8 mouse cellular contexts compared by ENCODE assay signal in the genomic region with DNA sequence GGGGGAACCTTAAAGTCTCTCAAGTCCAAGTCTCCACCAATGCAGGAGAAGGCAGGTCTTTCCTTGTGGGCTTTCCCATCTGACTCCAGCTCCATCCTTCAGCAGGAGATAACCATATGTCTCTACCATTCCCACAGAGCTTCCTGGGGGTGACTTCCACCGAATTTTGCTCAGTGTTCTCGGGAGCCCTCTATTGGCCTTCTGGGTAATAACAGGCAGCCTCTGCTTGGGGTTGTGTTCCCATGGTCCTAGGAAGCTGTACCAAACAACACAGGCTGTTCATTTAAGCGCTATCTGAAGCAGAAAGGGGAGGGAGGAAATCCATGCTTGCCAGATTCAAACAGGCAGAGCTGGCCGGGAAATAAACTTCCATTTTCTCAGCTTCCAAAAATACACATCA.
DNase-seq lines count a peak whose midpoint lies in the region; ATAC-seq lines count a peak whose summit lies in the region.

No protein-coding gene starts in this region.

- no peaks in the 10 kb centered on the region for H3K36me3 ChIP-seq in lung, embryonic 16.5 days (ENCODE audit: control insufficient read depth, insufficient read depth, low read length)

- 17% methylated on average over 4 of the region's 4 CpGs for WGBS in lung, embryonic 16.5 days

- H3K27me3 ChIP-seq in lung, embryonic 16.5 days (ENCODE audit: control insufficient read depth, insufficient read depth, low read depth, low read length), result no peaks in the 10 kb centered on the region

- H3K4me2 ChIP-seq in lung, embryonic 16.5 days (ENCODE audit: low read depth, low read length), result no peak overlapping the region

- no peaks in the 10 kb centered on the region for H3K4me1 ChIP-seq in lung, embryonic 16.5 days (replicated peaks; ENCODE audit: control insufficient read depth, insufficient read depth, low read length)

- H3K9me3 ChIP-seq in lung, embryonic 16.5 days (ENCODE audit: control insufficient read depth, low read length), result no peaks in the 10 kb centered on the region

- H3K9ac ChIP-seq in lung, embryonic 16.5 days (ENCODE audit: low read length), result no peak overlapping the region

- no peak overlapping the region for H3K27ac ChIP-seq in lung, embryonic 16.5 days (ENCODE audit: low read length)

- peak; percentile 2 for DNase-seq in CD4-positive, CD25-positive, alpha-beta regulatory T cell, adult 2 months (ENCODE audit: low read depth, low spot score)
- peak; percentile 38 for DNase-seq in Muller cell, postnatal 12 days (ENCODE audit: inconsistent ontology term)
- DNase-seq in cerebellum, postnatal 25 days, result peak; percentile 83
- peak; percentile 5 to 6 for DNase-seq in gastrocnemius, adult 8-10 months (ENCODE audit: low spot score in 2 of 2)
- DNase-seq in layer of hippocampus, adult 11-12 months (ENCODE audit: low spot score), result peak; percentile 77
- peak; percentile 48 for DNase-seq in right cerebral cortex, postnatal 14 days

- ATAC-seq in CD4-positive, CD25-positive, alpha-beta regulatory T cell, adult 4 months, result no peak
- ATAC-seq in lung, embryonic 16.5 days (ENCODE audit: low read depth), result peak; percentile 54; the same call in 1 of the 2 replicates

- no peak overlapping the region for H3K4me3 ChIP-seq in lung, embryonic 16.5 days (ENCODE audit: low read length)

Comparison
In these comparisons a context has a peak if more than half of its experiments do, and no peak if none do; other contexts are left out.
1. DNase-seq: peak in every context shown above with its lines; median percentile 83 in cerebellum, postnatal 25 days; 77 in layer of hippocampus, adult 11-12 months; 48 in right cerebral cortex, postnatal 14 days; 38 in Muller cell, postnatal 12 days; 6 in gastrocnemius, adult 8-10 months; 2 in CD4-positive, CD25-positive, alpha-beta regulatory T cell, adult 2 months.